Mouse (Mus musculus) liver, embryonic 14.5 days (tissue): Measurements from ENCODE around the gene Hoxb8. TPM values are rescaled to one million over a fixed set of nuclear protein-coding genes. Genes with fewer than 3 reads are reported as not detected.

Experiments used
- ATAC-seq: fragments of 200-750 bp; cut with Nextera tagmentation; 2 replicates; pipeline ENCODE4 v1.8.0; 2017; ENCODE audit warnings: moderate number of reproducible peaks, mild to moderate bottlenecking, moderate library complexity; ENCODE audit not compliant: insufficient read depth
- DNase-seq, 3 experiments: peaks; one replicate each; pipeline ENCODE4 v3.0.0-alpha.2; 2012 to 2013; ENCODE audit warnings: low read depth in 3 of 3, low spot score in 3 of 3
- H3K27ac ChIP-seq: fragments of 300-500 bp; sonication (generic); 2 replicates; pipeline ENCODE4 v1.5.1; 2014; ENCODE audit warnings: moderate library complexity, mild to moderate bottlenecking, control low read depth, inconsistent platforms
- H3K27me3 ChIP-seq: fragments of 300-500 bp; sonication (generic); 2 replicates; pipeline ENCODE4 v1.6.1; 2014; ENCODE audit warnings: mild to moderate bottlenecking, low read length, moderate library complexity; ENCODE audit not compliant: control insufficient read depth, insufficient read depth
- H3K36me3 ChIP-seq: fragments of 300-500 bp; sonication (generic); replicated peaks from 2 replicates; pipeline ENCODE4 v1.6.1; 2014; ENCODE audit warnings: low read depth; ENCODE audit not compliant: control insufficient read depth, insufficient read depth
- H3K4me1 ChIP-seq, 2 experiments: fragments of 200-500 bp in 1 of 2; fragments of 300-500 bp in 1 of 2; sonication (generic) in 1 of 2; replicated peaks; 2 replicates each; pipeline ENCODE4 v1.6.1; 2012 to 2014; ENCODE audit warnings: antibody characterized with exemption in 1 of 2, inconsistent platforms in 1 of 2, low read length in 1 of 2; ENCODE audit not compliant: control insufficient read depth in 2 of 2, insufficient read depth in 2 of 2
- H3K4me2 ChIP-seq: fragments of 300-500 bp; sonication (generic); 2 replicates; pipeline ENCODE4 v1.6.1; 2014; ENCODE audit warnings: low read depth, mild to moderate bottlenecking, control low read depth, moderate library complexity
- H3K4me3 ChIP-seq, 2 experiments: fragments of 200-500 bp in 1 of 2; fragments of 300-500 bp in 1 of 2; sonication (generic) in 1 of 2; 2 replicates each; pipeline ENCODE4 v1.5.1; 2012 to 2014; ENCODE audit warnings: low read depth in 2 of 2, low read length in 2 of 2, mild to moderate bottlenecking in 2 of 2, control low read depth in 1 of 2, inconsistent platforms in 1 of 2, moderate library complexity in 1 of 2; ENCODE audit not compliant: insufficient read depth in 1 of 2
- H3K9ac ChIP-seq: fragments of 300-500 bp; sonication (generic); replicated peaks from 2 replicates; pipeline ENCODE4 v1.6.1; 2014; ENCODE audit warnings: mild to moderate bottlenecking, control low read depth, moderate library complexity
- H3K9me3 ChIP-seq: fragments of 300-500 bp; sonication (generic); 2 replicates; pipeline ENCODE4 v1.6.1; 2016; ENCODE audit warnings: low read length, mixed read lengths; ENCODE audit not compliant: control insufficient read depth
- CTCF ChIP-seq: IDR thresholded peaks from 2 replicates; pipeline ENCODE4 v1.5.1; 2016; ENCODE audit warnings: antibody characterized with exemption, low read depth, control low read depth
- EP300 ChIP-seq: IDR thresholded peaks from 2 replicates; pipeline ENCODE4 v1.6.1; 2016; ENCODE audit warnings: antibody characterized with exemption, low read depth
- whole genome bisulfite sequencing: fragments of 180-500 bp; shearing (Covaris S2); extraction: QIAGEN DNeasy Blood & Tissue Kit; methylation state at CpG from one replicate; pipeline ENCODE4 v1.1.7; 2014; ENCODE audit not compliant: insufficient replicate concordance; 5-methylcytosine and 5-hydroxymethylcytosine counted together
- polyA plus RNA-seq, 2 experiments: library from polyadenylated mRNA; depleted of rRNA in 1 of 2; stranded (reverse) in 1 of 2; unstranded in 1 of 2; fragments of >200 nt; fragmentation: Nextera tagmentation in 1 of 2; extraction: Ambion mirVana in 1 of 2; gene quantifications; 2 replicates each; pipeline versions ENCODE4 v1.2.1 to v1.2.3; 2012 to 2014

Hoxb8 gene
- polyA plus RNA-seq, 2 experiments: 0.03 TPM; not detected in 1

GRCm38 (mm10) chr11:96279421-96280233 lies 2.1 kb upstream of the Hoxb8 start:
- H3K4me2 ChIP-seq: no peak overlapping the region
- H3K27me3 ChIP-seq: peaks cover 100% of the 10 kb centered on the region

GRCm38 (mm10) chr11:96280399-96281378 lies 1.0 kb upstream of the Hoxb8 start:
- Histone ChIP-seq H3K27ac (no peak overlapping the region), H3K27me3 (peaks cover 100% of the 10 kb centered on the region), H3K4me3 (no peak overlapping the region), H3K4me2 (no peak overlapping the region), H3K36me3 (no peaks in the 10 kb centered on the region), H3K9ac (no peak overlapping the region), H3K4me1 (no peaks in the 10 kb centered on the region), H3K9me3 (no peaks in the 10 kb centered on the region)
- DNase-seq (no peak), ATAC-seq (no peak)
- WGBS: 16% methylated on average over 8 of the region's 8 CpGs
- no peak for TF ChIP-seq EP300
- TF ChIP-seq CTCF: no peak

More at GRCm38 (mm10) chr11:96279421-96280233, 2.1 kb upstream of the Hoxb8 start:
- H3K9ac ChIP-seq: no peak overlapping the region
- WGBS: 5% methylated on average over 31 of the region's 31 CpGs
- no peak overlapping the region for H3K4me3 ChIP-seq
- no peak overlapping the region for H3K27ac ChIP-seq
- no peak for TF ChIP-seq EP300
- TF ChIP-seq CTCF: no peak
- no peaks in the 10 kb centered on the region for H3K4me1 ChIP-seq
- no peaks in the 10 kb centered on the region for H3K9me3 ChIP-seq
- no peak for ATAC-seq
- no peak for DNase-seq
- H3K36me3 ChIP-seq: no peaks in the 10 kb centered on the region

- H3K4me3 ChIP-seq: no peak overlapping the region
- no peaks in the 10 kb centered on the region for H3K36me3 ChIP-seq
- TF ChIP-seq CTCF: no peak
- no peak for TF ChIP-seq EP300
- no peak for DNase-seq
- H3K9me3 ChIP-seq: no peaks in the 10 kb centered on the region
- 5% methylated on average over 18 of the region's 18 CpGs for WGBS
- ATAC-seq: no peak
- no peak overlapping the region for H3K4me2 ChIP-seq
- no peak overlapping the region for H3K9ac ChIP-seq
- H3K4me1 ChIP-seq: no peaks in the 10 kb centered on the region
- H3K27me3 ChIP-seq: peaks cover 100% of the 10 kb centered on the region
- H3K27ac ChIP-seq: no peak overlapping the region
These were observed 309 bp upstream of the Hoxb8 start for GRCm38 (mm10) chr11:96281396-96281795.

DNA sequence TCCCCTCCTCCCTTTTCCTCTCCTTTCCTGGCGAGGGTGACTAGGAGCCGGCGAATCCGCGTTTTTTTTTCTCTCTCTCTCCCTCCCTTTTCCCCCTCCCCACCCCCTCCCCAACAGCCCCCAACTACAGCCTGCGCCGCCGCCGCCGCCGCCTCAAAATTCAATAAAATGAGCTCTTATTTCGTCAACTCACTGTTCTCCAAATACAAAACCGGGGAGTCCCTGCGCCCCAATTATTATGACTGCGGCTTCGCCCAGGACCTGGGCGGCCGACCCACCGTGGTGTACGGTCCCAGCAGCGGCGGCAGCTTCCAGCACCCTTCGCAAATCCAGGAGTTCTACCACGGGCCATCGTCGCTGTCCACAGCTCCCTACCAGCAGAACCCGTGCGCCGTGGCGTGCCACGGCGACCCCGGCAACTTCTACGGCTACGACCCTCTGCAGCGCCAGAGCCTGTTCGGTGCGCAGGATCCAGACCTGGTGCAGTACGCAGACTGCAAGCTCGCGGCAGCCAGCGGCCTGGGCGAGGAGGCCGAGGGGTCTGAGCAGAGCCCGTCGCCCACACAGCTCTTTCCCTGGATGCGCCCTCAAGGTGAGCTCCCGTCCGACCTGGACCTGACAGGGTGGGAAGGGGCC lies 1.2 kb downstream of the Hoxb8 start:
- Histone ChIP-seq H3K27ac (no peak overlapping the region), H3K9me3 (no peaks in the 10 kb centered on the region), H3K4me3 (no peak overlapping the region), H3K4me1 (no peaks in the 10 kb centered on the region), H3K4me2 (no peak overlapping the region), H3K27me3 (peaks cover 100% of the 10 kb centered on the region), H3K9ac (no peak overlapping the region), H3K36me3 (no peaks in the 10 kb centered on the region)
- TF ChIP-seq CTCF: no peak
- TF ChIP-seq EP300: no peak
- ATAC-seq: no peak
- under 1% methylated on average over 49 of the region's 49 CpGs for WGBS
- no peak for DNase-seq
